Comparison of ENCODE assay signal across 21 mouse cellular contexts in the genomic region with DNA sequence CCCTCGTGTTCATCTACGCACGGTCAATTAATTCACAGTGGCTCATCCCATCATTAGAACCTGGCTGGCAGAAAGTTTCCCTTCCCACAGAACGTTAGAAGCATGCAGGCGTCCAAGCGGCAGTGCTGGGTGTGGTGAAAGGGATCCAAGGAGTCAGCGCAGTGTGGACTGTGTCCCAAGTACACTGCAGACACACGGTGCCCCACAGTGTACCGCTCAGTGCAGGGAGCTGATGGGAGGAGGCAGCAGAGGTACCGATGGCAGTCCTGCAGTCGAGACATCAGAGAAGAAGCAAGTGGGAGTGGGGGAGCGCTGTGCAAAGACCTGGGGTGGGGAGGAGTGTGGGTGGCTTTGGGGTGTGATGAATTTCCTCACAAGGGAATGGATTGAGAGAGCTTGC. TPM values are rescaled to one million over a fixed set of nuclear protein-coding genes. Genes with fewer than 3 reads are reported as not detected.
A peak's percentile ranks its signal among the peaks of the same experiment; 100 is the strongest.
DNase-seq lines count a peak whose midpoint lies in the region; ATAC-seq and TF ChIP-seq lines count a peak whose summit lies in the region.
"Had no signal": no experiment of that assay in that cellular context is flagged by ENCODE, and none has a peak within 500 bp of the region (broad histone marks: within the 10 kb centered on the region; RNA-seq: fewer than 3 reads in every experiment).

No protein-coding gene starts in this region.

- intact Hi-C loops in heart, postnatal 25 days (cut with DNase I) = no loop called here

- H3K4me3 ChIP-seq in forebrain, embryonic 10.5 days = no peak overlapping the region
- H3K4me3 ChIP-seq in forebrain, embryonic 11.5 days (ENCODE audit: low read depth, low read length) = no peak overlapping the region
- no peak overlapping the region for H3K4me3 ChIP-seq in midbrain, embryonic 11.5 days (ENCODE audit: low read depth, low read length)
- no peak overlapping the region for H3K4me3 ChIP-seq in midbrain, postnatal 0 days (ENCODE audit: low read depth, low read length)
- H3K4me3 ChIP-seq in neural tube, embryonic 14.5 days (ENCODE audit: low read depth, low read length) = no peak overlapping the region
- no peak overlapping the region for H3K4me3 ChIP-seq in neural tube, embryonic 15.5 days (replicated peaks)

- no peak for ATAC-seq in forebrain, embryonic 11.5 days (replicated peaks; ENCODE audit: low FRiP score)
- no peak for ATAC-seq in midbrain, embryonic 11.5 days (ENCODE audit: low FRiP score)
- ATAC-seq in midbrain, postnatal 0 days (ENCODE audit: low FRiP score) = no peak
- 0 out of 2 replicates have a peak, but pooled peaks have one; percentile 19 for ATAC-seq in neural tube, embryonic 14.5 days (ENCODE audit: low read depth)
- no peak for ATAC-seq in neural tube, embryonic 15.5 days (ENCODE audit: low FRiP score)
- ATAC-seq: activated CD4-positive, CD25-positive, alpha-beta regulatory T cell, adult 4 months; CD4-positive, CD25-positive, alpha-beta regulatory T cell, adult 4 months; Patski had no signal

- 0 out of 2 replicates have a peak, but pooled peaks cover 6% of the 10 kb centered on the region for H3K27me3 ChIP-seq in forebrain, embryonic 10.5 days (ENCODE audit: poor library complexity, severe bottlenecking)
- no peaks in the 10 kb centered on the region for H3K27me3 ChIP-seq in forebrain, embryonic 11.5 days (ENCODE audit: control insufficient read depth, insufficient read depth, low read length)
- no peaks in the 10 kb centered on the region for H3K27me3 ChIP-seq in midbrain, embryonic 11.5 days (ENCODE audit: control insufficient read depth, insufficient read depth, low read length)
- H3K27me3 ChIP-seq in midbrain, postnatal 0 days (ENCODE audit: insufficient read depth, low read length) = no peaks in the 10 kb centered on the region; the same call in 1 of the 2 replicates
- no peaks in the 10 kb centered on the region for H3K27me3 ChIP-seq in neural tube, embryonic 14.5 days (ENCODE audit: control insufficient read depth, insufficient read depth, low read length)
- peaks cover 3% of the 10 kb centered on the region for H3K27me3 ChIP-seq in neural tube, embryonic 15.5 days (replicated peaks)
- H3K27me3 ChIP-seq: Patski had no signal

- no peaks in the 10 kb centered on the region for H3K36me3 ChIP-seq in forebrain, embryonic 10.5 days (replicated peaks)
- no peaks in the 10 kb centered on the region for H3K36me3 ChIP-seq in forebrain, embryonic 11.5 days (ENCODE audit: control insufficient read depth, insufficient read depth, low read length)
- H3K36me3 ChIP-seq in midbrain, embryonic 11.5 days (ENCODE audit: control insufficient read depth, insufficient read depth, low read length) = no peaks in the 10 kb centered on the region
- H3K36me3 ChIP-seq in midbrain, postnatal 0 days (ENCODE audit: insufficient read depth, low read length) = no peaks in the 10 kb centered on the region
- no peaks in the 10 kb centered on the region for H3K36me3 ChIP-seq in neural tube, embryonic 14.5 days (ENCODE audit: control insufficient read depth, insufficient read depth, low read length)
- H3K36me3 ChIP-seq in neural tube, embryonic 15.5 days = no peaks in the 10 kb centered on the region
- H3K36me3 ChIP-seq: G1E had no signal

- TF ChIP-seq CTCF in midbrain, postnatal 0 days (IDR thresholded peaks at IDR 0.05) = no peak

- H3K9ac ChIP-seq in forebrain, embryonic 11.5 days (ENCODE audit: low read length) = no peak overlapping the region
- H3K9ac ChIP-seq in midbrain, embryonic 11.5 days (ENCODE audit: low read length) = no peak overlapping the region
- no peak overlapping the region for H3K9ac ChIP-seq in midbrain, postnatal 0 days (replicated peaks; ENCODE audit: low read length, poor library complexity, severe bottlenecking)
- no peak overlapping the region for H3K9ac ChIP-seq in neural tube, embryonic 14.5 days (replicated peaks; ENCODE audit: low read depth, low read length)
- H3K9ac ChIP-seq in neural tube, embryonic 15.5 days (replicated peaks) = no peak overlapping the region

- WGBS in forebrain, embryonic 10.5 days = 68% methylated on average over 12 of the region's 12 CpGs
- WGBS in forebrain, embryonic 11.5 days = 63% methylated on average over 12 of the region's 12 CpGs
- 78% methylated on average over 12 of the region's 12 CpGs for WGBS in midbrain, embryonic 11.5 days
- WGBS in midbrain, postnatal 0 days = 76% methylated on average over 12 of the region's 12 CpGs
- WGBS in neural tube, embryonic 14.5 days = 57% methylated on average over 12 of the region's 12 CpGs
- WGBS in neural tube, embryonic 15.5 days = 58% methylated on average over 12 of the region's 12 CpGs

- H3K27ac ChIP-seq in forebrain, embryonic 10.5 days = 0 out of 2 replicates have a peak overlapping the region, but pooled peaks have one; percentile 3
- H3K27ac ChIP-seq in forebrain, embryonic 11.5 days (ENCODE audit: low read depth, low read length) = no peak overlapping the region
- H3K27ac ChIP-seq in midbrain, embryonic 11.5 days (ENCODE audit: low read depth, low read length) = no peak overlapping the region
- no peak overlapping the region for H3K27ac ChIP-seq in midbrain, postnatal 0 days (ENCODE audit: low read depth, low read length)
- no peak overlapping the region for H3K27ac ChIP-seq in neural tube, embryonic 14.5 days (ENCODE audit: low read depth, low read length)
- no peak overlapping the region for H3K27ac ChIP-seq in neural tube, embryonic 15.5 days (replicated peaks)

- H3K9me3 ChIP-seq in forebrain, embryonic 10.5 days = no peaks in the 10 kb centered on the region
- H3K9me3 ChIP-seq in forebrain, embryonic 11.5 days (ENCODE audit: control insufficient read depth, low read length) = no peaks in the 10 kb centered on the region
- no peaks in the 10 kb centered on the region for H3K9me3 ChIP-seq in midbrain, embryonic 11.5 days (ENCODE audit: control insufficient read depth, low read length)
- H3K9me3 ChIP-seq in midbrain, postnatal 0 days (ENCODE audit: low read length) = no peaks in the 10 kb centered on the region
- no peaks in the 10 kb centered on the region for H3K9me3 ChIP-seq in neural tube, embryonic 14.5 days (ENCODE audit: control insufficient read depth, low read length)
- H3K9me3 ChIP-seq in neural tube, embryonic 15.5 days (replicated peaks) = no peaks in the 10 kb centered on the region

- H3K4me2 ChIP-seq in forebrain, embryonic 11.5 days (ENCODE audit: low read depth, low read length, severe bottlenecking) = no peak overlapping the region
- no peak overlapping the region for H3K4me2 ChIP-seq in midbrain, embryonic 11.5 days
- H3K4me2 ChIP-seq in midbrain, postnatal 0 days (ENCODE audit: low read depth, low read length, poor library complexity, severe bottlenecking) = no peak overlapping the region
- H3K4me2 ChIP-seq in neural tube, embryonic 14.5 days (ENCODE audit: low read depth, low read length) = no peak overlapping the region
- no peak overlapping the region for H3K4me2 ChIP-seq in neural tube, embryonic 15.5 days

- peaks cover 27% of the 10 kb centered on the region for H3K4me1 ChIP-seq in forebrain, embryonic 10.5 days
- peaks cover 2% of the 10 kb centered on the region; the same call in 1 of the 2 replicates for H3K4me1 ChIP-seq in forebrain, embryonic 11.5 days (replicated peaks; ENCODE audit: control insufficient read depth, insufficient read depth, low read length)
- no peaks in the 10 kb centered on the region for H3K4me1 ChIP-seq in midbrain, embryonic 11.5 days (ENCODE audit: control insufficient read depth, insufficient read depth, low read length)
- H3K4me1 ChIP-seq in midbrain, postnatal 0 days (ENCODE audit: insufficient read depth, low read length) = no peaks in the 10 kb centered on the region
- H3K4me1 ChIP-seq in neural tube, embryonic 14.5 days (ENCODE audit: control insufficient read depth, insufficient read depth, low read length) = no peaks in the 10 kb centered on the region
- H3K4me1 ChIP-seq in neural tube, embryonic 15.5 days = peaks cover 24% of the 10 kb centered on the region

- DNase-seq in forebrain, embryonic 10.5 days (ENCODE audit: extremely low spot score, low spot score) = no peak
- DNase-seq in forebrain, embryonic 11.5 days (ENCODE audit: low spot score) = no peak
- peak; percentile 60 for DNase-seq in heart, adult 11 months
- no peak for DNase-seq in heart, postnatal 25 days (ENCODE audit: low spot score)
- DNase-seq in midbrain, embryonic 11.5 days (ENCODE audit: low spot score, missing footprints) = peak; percentile 56
- DNase-seq in midbrain, postnatal 0 days (ENCODE audit: low spot score) = no peak
- DNase-seq: adrenal gland, adult 2 months; adrenal gland, adult 8-10 months; adrenal gland, postnatal 10 days; adrenal gland, postnatal 14 days; adrenal gland, postnatal 25 days; adrenal gland, postnatal 36 days; B cell, adult 2 months; cerebellum, adult 11 months; cerebellum, adult 11-12 months had no signal

RNA-seq across cellular contexts. Expression of gene Kcnmb1, which starts 48.6 kb away (rescaled TPM):
- polyA plus RNA-seq in forebrain, embryonic 10.5 days (2016; fragmentation: Nextera tagmentation; extraction: Ambion mirVana) = 0.04 and 0.09 TPM in 2 replicates
- polyA plus RNA-seq in forebrain, embryonic 11.5 days (2014; fragmentation: Nextera tagmentation; extraction: Ambion mirVana) = 0.05 TPM in 1 of 2 replicates, not detected in the other
- total RNA-seq in heart, postnatal 25 days (2021) = 1 to 10 TPM in 1 of 2 experiments, under 1 TPM in 1; 0.70 to 1.1 TPM
- polyA plus RNA-seq in midbrain, embryonic 11.5 days (2014; fragmentation: Nextera tagmentation; extraction: Ambion mirVana) = 0.18 and 0.39 TPM in 2 replicates
- total RNA-seq in midbrain, postnatal 0 days (2014; rRNA removed) = 0.11 TPM in 1 of 2 replicates, not detected in the other
- 0.07 and 0.20 TPM in 2 replicates for polyA plus RNA-seq in midbrain, postnatal 0 days (2015; fragmentation: Nextera tagmentation; extraction: Ambion mirVana)
- 0.10 and 0.42 TPM in 2 replicates for polyA plus RNA-seq in neural tube, embryonic 14.5 days (2014; fragmentation: Nextera tagmentation; extraction: Ambion mirVana)
- 0.36 and 0.45 TPM in 2 replicates for polyA plus RNA-seq in neural tube, embryonic 15.5 days (2015; fragmentation: Nextera tagmentation; extraction: Ambion mirVana)
- polyA plus RNA-seq: G1E, Patski had no signal

Comparison
In these comparisons a context has a peak if more than half of its experiments do, and no peak if none do; other contexts are left out.
1. DNase-seq: peak in heart, adult 11 months (single experiment) and midbrain, embryonic 11.5 days (single experiment); none in forebrain, embryonic 10.5 days (single experiment), forebrain, embryonic 11.5 days (single experiment), heart, postnatal 25 days (single experiment) and midbrain, postnatal 0 days (single experiment).